ENCODE assay signal across 8 mouse cellular contexts in the genomic region with DNA sequence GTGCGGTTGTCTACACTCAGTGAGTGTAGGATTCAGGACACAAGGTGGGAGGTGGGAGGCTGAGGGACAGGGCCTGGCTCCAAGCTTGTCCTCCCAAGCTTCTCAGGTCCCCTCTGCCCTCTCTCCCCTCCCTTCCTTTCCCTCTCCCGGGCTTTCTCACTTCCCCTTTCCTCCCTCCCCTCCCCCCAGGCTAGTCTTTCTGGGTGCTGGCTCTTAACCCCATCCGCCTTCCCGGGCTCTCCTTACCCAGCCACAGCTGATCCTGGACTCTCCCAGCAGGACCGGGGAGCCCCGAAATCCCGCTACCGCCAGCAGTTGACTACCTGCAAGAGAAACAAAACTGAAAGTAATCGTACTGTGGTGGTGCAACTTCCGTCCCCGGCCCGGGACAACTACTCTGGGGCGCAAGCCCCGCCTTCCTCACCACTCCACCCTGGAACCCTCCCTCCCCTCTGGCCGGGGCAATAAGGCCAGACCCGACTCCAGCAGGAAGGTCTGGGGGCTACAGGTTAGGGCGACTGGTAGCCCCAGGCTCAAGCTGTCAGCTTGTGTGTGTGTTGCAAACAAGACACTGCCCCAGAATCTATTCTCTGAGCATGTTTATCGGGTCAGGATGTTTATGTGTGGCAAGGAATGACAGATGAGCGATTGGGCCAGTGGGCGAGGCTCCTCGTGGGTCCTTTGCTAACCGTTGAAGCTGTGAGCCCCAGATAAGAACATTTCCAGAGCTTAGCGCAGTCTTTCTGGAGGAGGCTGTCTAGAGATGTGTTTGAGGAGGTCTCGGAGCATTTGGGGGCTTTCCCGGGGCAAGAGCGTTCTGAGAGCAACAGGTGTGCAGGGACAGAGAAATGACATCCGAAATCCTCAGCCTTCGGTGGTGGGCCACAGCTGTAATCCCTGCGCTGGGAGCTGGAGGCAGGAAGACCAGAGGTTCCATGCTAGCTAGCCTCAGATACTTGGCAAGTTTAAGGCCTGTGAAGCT. TPM values are rescaled to one million over a fixed set of nuclear protein-coding genes. Genes with fewer than 3 reads are reported as not detected.
DNase-seq lines count a peak whose midpoint lies in the region; ATAC-seq and TF ChIP-seq lines count a peak whose summit lies in the region.

Trim56 (minus strand) TSS at position 344 of the 982 bp plus-strand sequence.

- TF ChIP-seq RAD21 in MEL (IDR thresholded peaks at IDR 0.05; ENCODE audit: low read depth, low read length) = no peak

- H3K27ac ChIP-seq in MEL (ENCODE audit: control insufficient read depth, low read depth, low read length) = peak within 1 kb of the TSS; percentile 99
- H3K27ac ChIP-seq in hindbrain, postnatal 0 days = no peak within 1 kb of the TSS
- H3K27ac ChIP-seq in liver, embryonic 12.5 days = peak within 1 kb of the TSS; percentile 99
- peak within 1 kb of the TSS; percentile 48; the same call in 1 of the 2 replicates for H3K27ac ChIP-seq in testis, adult 2 months (ENCODE audit: control insufficient read depth, insufficient read depth, low read depth, low read length)

- H3K4me2 ChIP-seq in hindbrain, postnatal 0 days (ENCODE audit: low read depth, low read length) = peak within 1 kb of the TSS; percentile 54
- H3K4me2 ChIP-seq in liver, embryonic 12.5 days = peak within 1 kb of the TSS; percentile 87

- H3K36me3 ChIP-seq in MEL (ENCODE audit: control insufficient read depth in 1 of 2, insufficient read depth in 2 of 2, low read length in 2 of 2) = peaks cover 0 to 29% of the 10 kb centered on the region in 2 experiments
- H3K36me3 ChIP-seq in hindbrain, postnatal 0 days (ENCODE audit: insufficient read depth, low read length) = no peaks in the 10 kb centered on the region
- H3K36me3 ChIP-seq in liver, embryonic 12.5 days = peaks cover 40% of the 10 kb centered on the region
- no peaks in the 10 kb centered on the region for H3K36me3 ChIP-seq in testis, adult 2 months (ENCODE audit: control insufficient read depth, insufficient read depth, low read length)

- TF ChIP-seq EP300 in MEL (IDR thresholded peaks at IDR 0.05; ENCODE audit: low read depth in 1 of 2, low read length in 2 of 2) = peak; percentile 98 to 100

- no peak for TF ChIP-seq CTCF in MEL (IDR thresholded peaks at IDR 0.05 in 2 of 3, conservative IDR thresholded peaks at IDR 0.05 in 1 of 3; ENCODE audit: control insufficient read depth in 1 of 3, insufficient read depth in 1 of 3, low read depth in 2 of 3, low read length in 3 of 3, poor library complexity in 1 of 3, severe bottlenecking in 1 of 3)
- TF ChIP-seq CTCF in hindbrain, postnatal 0 days (IDR thresholded peaks at IDR 0.05; ENCODE audit: low read depth) = no peak
- no peak for TF ChIP-seq CTCF in testis, adult 2 months (IDR thresholded peaks at IDR 0.05; ENCODE audit: control insufficient read depth, insufficient read depth, insufficient replicate concordance, low read depth, low read length)

- ATAC-seq in hindbrain, postnatal 0 days = no peak
- ATAC-seq in liver, embryonic 12.5 days = peak; percentile 94
- ATAC-seq in monocyte, adult 5-6 weeks (replicated peaks; ENCODE audit: insufficient number of reproducible peaks, low FRiP score, low TSS enrichment, poor library complexity, severe bottlenecking) = peak; percentile 85

- H3K4me3 ChIP-seq in MEL (ENCODE audit: control insufficient read depth in 1 of 2, insufficient read depth in 1 of 2, low read depth in 2 of 2, low read length in 2 of 2) = peak within 1 kb of the TSS; percentile 70 to 73
- H3K4me3 ChIP-seq in hindbrain, postnatal 0 days (ENCODE audit: low read length) = peak within 1 kb of the TSS; percentile 36
- H3K4me3 ChIP-seq in liver, embryonic 12.5 days = peak within 1 kb of the TSS; percentile 82
- peak within 1 kb of the TSS; percentile 77 for H3K4me3 ChIP-seq in testis, adult 2 months (ENCODE audit: control insufficient read depth, low read depth, low read length)

- no peaks in the 10 kb centered on the region for H3K27me3 ChIP-seq in MEL (ENCODE audit: control insufficient read depth in 1 of 2, insufficient read depth in 2 of 2, low read length in 2 of 2)
- no peaks in the 10 kb centered on the region for H3K27me3 ChIP-seq in hindbrain, postnatal 0 days (ENCODE audit: insufficient read depth, low read length)
- H3K27me3 ChIP-seq in liver, embryonic 12.5 days (replicated peaks) = no peaks in the 10 kb centered on the region
- H3K27me3 ChIP-seq in testis, adult 2 months (ENCODE audit: control insufficient read depth, insufficient read depth, low read length) = no peaks in the 10 kb centered on the region

- peaks cover 0 to 34% of the 10 kb centered on the region in 2 experiments; a peak in 3 of 4 replicates for H3K4me1 ChIP-seq in MEL (ENCODE audit: control insufficient read depth in 1 of 2, insufficient read depth in 2 of 2, low read length in 2 of 2)
- H3K4me1 ChIP-seq in hindbrain, postnatal 0 days (ENCODE audit: insufficient read depth, low read length) = no peaks in the 10 kb centered on the region
- peaks cover 34% of the 10 kb centered on the region for H3K4me1 ChIP-seq in liver, embryonic 12.5 days
- H3K4me1 ChIP-seq in testis, adult 2 months (ENCODE audit: control insufficient read depth, insufficient read depth, low read length) = peaks cover 8% of the 10 kb centered on the region

- peaks cover 33% of the 10 kb centered on the region for H3K79me2 ChIP-seq in MEL (ENCODE audit: control insufficient read depth, insufficient read depth, low read length, poor library complexity)

- WGBS in hindbrain, postnatal 0 days = 9% methylated on average over 29 of the region's 29 CpGs
- 2% methylated on average over 29 of the region's 29 CpGs for WGBS in liver, embryonic 12.5 days (ENCODE audit: insufficient replicate concordance)

- peak; percentile 51 to 75 for TF ChIP-seq POLR2A in MEL (IDR thresholded peaks at IDR 0.05; ENCODE audit: control insufficient read depth in 1 of 2, insufficient read depth in 1 of 2, low read depth in 1 of 2, low read length in 2 of 2, poor library complexity in 1 of 2)
- no peak for TF ChIP-seq POLR2A in testis, adult 2 months (IDR thresholded peaks at IDR 0.05; ENCODE audit: control insufficient read depth, low read depth, low read length)

- peak within 1 kb of the TSS; percentile 87 for H3K9ac ChIP-seq in MEL (ENCODE audit: control insufficient read depth, low read depth, low read length, poor library complexity, severe bottlenecking)
- peak within 1 kb of the TSS; percentile 29 for H3K9ac ChIP-seq in hindbrain, postnatal 0 days (replicated peaks; ENCODE audit: low read length)
- peak within 1 kb of the TSS; percentile 86 for H3K9ac ChIP-seq in liver, embryonic 12.5 days

- no peaks in the 10 kb centered on the region for H3K9me3 ChIP-seq in MEL (replicated peaks; ENCODE audit: insufficient read depth, low read length)
- H3K9me3 ChIP-seq in hindbrain, postnatal 0 days (ENCODE audit: low read length) = no peaks in the 10 kb centered on the region
- peaks cover 45% of the 10 kb centered on the region for H3K9me3 ChIP-seq in liver, embryonic 12.5 days (replicated peaks)

- peak; percentile 97 for DNase-seq in MEL (ENCODE audit: low read depth, low spot score)
- DNase-seq in c-Kit-positive CD71-negative TER-119-negative erythroid progenitor cells, embryonic 14.5 days (ENCODE audit: low read depth) = peak; percentile 63
- DNase-seq in gastrocnemius, postnatal 10 days = peak; percentile 67
- DNase-seq in hindbrain, postnatal 0 days (ENCODE audit: low spot score) = peak; percentile 14
- DNase-seq in cerebellum, adult 8-10 months = no peak

TF ChIP-seq in MEL, 35 proteins besides CTCF, POLR2A, EP300 and RAD21 (continues in another document):
- 0 out of 2 replicates have a peak, but pooled peaks have one; percentile 67 for TF ChIP-seq E2F4 (IDR thresholded peaks at IDR 0.05; ENCODE audit: borderline replicate concordance, low read depth, low read length)
- no peak for TF ChIP-seq ZKSCAN1 (IDR thresholded peaks at IDR 0.05; ENCODE audit: low read depth, low read length)
- peak; percentile 97 for TF ChIP-seq TAL1 (IDR thresholded peaks at IDR 0.05; ENCODE audit: low read length)
- peak; percentile 45 for TF ChIP-seq KAT2A (conservative IDR thresholded peaks at IDR 0.05; ENCODE audit: low read depth, low read length)
- no peak; the same call in 1 of the 2 replicates for TF ChIP-seq CHD1 (IDR thresholded peaks at IDR 0.05; ENCODE audit: low read depth, low read length)
- peak; percentile 92 for TF ChIP-seq MAZ (IDR thresholded peaks at IDR 0.05; ENCODE audit: low read depth, low read length)
- TF ChIP-seq NELFE (IDR thresholded peaks at IDR 0.05; ENCODE audit: low read depth, low read length) = peak; percentile 73
- no peak; the same call in 1 of the 2 replicates for TF ChIP-seq MEF2A (IDR thresholded peaks at IDR 0.05; ENCODE audit: extremely low read depth, insufficient replicate concordance, low read depth, low read length, poor library complexity, severe bottlenecking)
- peak; percentile 96 for TF ChIP-seq MYC (IDR thresholded peaks at IDR 0.05; ENCODE audit: low read depth, low read length)
- TF ChIP-seq USF1 (IDR thresholded peaks at IDR 0.05; ENCODE audit: low read depth, low read length) = no peak
- TF ChIP-seq POLR2AphosphoS5 (IDR thresholded peaks at IDR 0.05; ENCODE audit: borderline replicate concordance, low read depth, low read length) = peak; percentile 39; the same call in 1 of the 2 replicates
- no peak for TF ChIP-seq SMC3 (IDR thresholded peaks at IDR 0.05; ENCODE audit: low read depth, low read length)
- peak; percentile 97 for TF ChIP-seq GATA1 (IDR thresholded peaks at IDR 0.05; ENCODE audit: low read depth, low read length)
- TF ChIP-seq JUND (IDR thresholded peaks at IDR 0.05; ENCODE audit: low read depth, low read length) = peak; percentile 51; the same call in 1 of the 2 replicates
- no peak for TF ChIP-seq ZC3H11A (IDR thresholded peaks at IDR 0.05; ENCODE audit: low read depth, low read length)
- peak; percentile 97 for TF ChIP-seq ETS1 (IDR thresholded peaks at IDR 0.05; ENCODE audit: low read depth, low read length)
- TF ChIP-seq ZMIZ1 (IDR thresholded peaks at IDR 0.05; ENCODE audit: low read depth, low read length) = peak; percentile 90
- TF ChIP-seq MYB (IDR thresholded peaks at IDR 0.05; ENCODE audit: low read depth, low read length) = peak; percentile 97
- no peak; the same call in 1 of the 2 replicates for TF ChIP-seq MAFK (IDR thresholded peaks at IDR 0.05; ENCODE audit: borderline replicate concordance, low read depth, low read length)

RNA-seq across cellular contexts. Expression of gene Trim56, which starts in this region (rescaled TPM):
- 19.7 and 21.8 TPM in 2 replicates for total RNA-seq in MEL (2012; rRNA removed)
- polyA plus RNA-seq in MEL (2012; ENCODE audit: insufficient read depth in 1 of 2, insufficient read length in 2 of 2, low read depth in 1 of 2, low replicate concordance in 2 of 2, missing spikeins in 1 of 2) = 10 to 100 TPM; 22.8 to 75.8 TPM
- 10 to 100 TPM in 1 of 2 experiments, 1 to 10 TPM in 1; 9.2 to 14.2 TPM for total RNA-seq in gastrocnemius, postnatal 10 days (2021)
- 3.7 and 7.2 TPM in 2 replicates for total RNA-seq in hindbrain, postnatal 0 days (2014; rRNA removed)
- polyA plus RNA-seq in hindbrain, postnatal 0 days (2015; fragmentation: Nextera tagmentation; extraction: Ambion mirVana) = 2.6 and 3.1 TPM in 2 replicates
- polyA plus RNA-seq in liver, embryonic 12.5 days (2016; fragmentation: Nextera tagmentation; extraction: Ambion mirVana) = 8.6 and 10.3 TPM in 2 replicates
- 36.1 to 76.1 TPM (median 37.9 TPM) in 3 replicates for total RNA-seq in monocyte, adult 5-6 weeks (2017)
- 0.58 and 0.76 TPM in 2 replicates for polyA plus RNA-seq in testis, adult 2 months (2012; rRNA removed)

Comparison
In these comparisons a context has a peak if more than half of its experiments do, and no peak if none do; other contexts are left out.
1. H3K9ac ChIP-seq: peak in every context shown above with its lines; median percentile 87 in MEL; 86 in liver, embryonic 12.5 days; 29 in hindbrain, postnatal 0 days.